Mouse (Mus musculus) ES-E14 (cell line): ENCODE measurements at regions not wholly inside any gene's neighbourhood (a gene's known extent, or its start where the extent isn't known, plus 50 kb on each side); places are given as distances from the start of the nearest gene placed in this dataset.

ENCODE experiments used
- HCFC1 ChIP-seq: IDR thresholded peaks from 2 replicates; pipeline ENCODE4 v1.6.1; 2012; ENCODE audit warnings: low read length, inconsistent platforms, borderline replicate concordance; ENCODE audit not compliant: insufficient read depth
- ZC3H11A ChIP-seq: IDR thresholded peaks from 2 replicates; pipeline ENCODE4 v1.6.1; 2012; ENCODE audit warnings: low read depth, mild to moderate bottlenecking, inconsistent platforms, low read length, borderline replicate concordance
- ZNF384 ChIP-seq: IDR thresholded peaks from 2 replicates; pipeline ENCODE4 v1.6.1; 2012; ENCODE audit warnings: low read depth, low read length, inconsistent platforms

- TF ChIP-seq HCFC1 (no peak), ZNF384 (no peak), ZC3H11A (no peak)
Measured at GRCm38 (mm10) chr6:98178005-98178404, 164.5 kb downstream of the Gm765 start.
